Mouse (Mus musculus): Measurements from ENCODE around the gene Sult1b1. TPM values are rescaled to one million over a fixed set of nuclear protein-coding genes. Genes with fewer than 3 reads are reported as not detected.

Sult1b1 gene
- polyA plus RNA-seq (2016; fragmentation: Nextera tagmentation; extraction: Ambion mirVana) = not detected in 2 replicates

- Histone ChIP-seq H3K9ac (no peak within 1 kb of the TSS), H3K9me3 (replicated peaks) (no peaks in the 10 kb centered on the region), H3K36me3 (no peaks in the 10 kb centered on the region), H3K27me3 (replicated peaks) (no peaks in the 10 kb centered on the region), H3K4me1 (replicated peaks) (no peaks in the 10 kb centered on the region), H3K27ac (ENCODE audit: poor library complexity, severe bottlenecking) (no peak within 1 kb of the TSS), H3K4me3 (no peak within 1 kb of the TSS), H3K4me2 (no peak within 1 kb of the TSS)
- no peak for ATAC-seq (ENCODE audit: insufficient number of reproducible peaks, low FRiP score)
- 86% methylated on average over 2 of the region's 2 CpGs for WGBS
Measured at GRCm38 (mm10) chr5:87538111-87538510, at the start of gene Sult1b1. Gene Sult1b1 (minus strand): TSS chr5:87538195.

DNA sequence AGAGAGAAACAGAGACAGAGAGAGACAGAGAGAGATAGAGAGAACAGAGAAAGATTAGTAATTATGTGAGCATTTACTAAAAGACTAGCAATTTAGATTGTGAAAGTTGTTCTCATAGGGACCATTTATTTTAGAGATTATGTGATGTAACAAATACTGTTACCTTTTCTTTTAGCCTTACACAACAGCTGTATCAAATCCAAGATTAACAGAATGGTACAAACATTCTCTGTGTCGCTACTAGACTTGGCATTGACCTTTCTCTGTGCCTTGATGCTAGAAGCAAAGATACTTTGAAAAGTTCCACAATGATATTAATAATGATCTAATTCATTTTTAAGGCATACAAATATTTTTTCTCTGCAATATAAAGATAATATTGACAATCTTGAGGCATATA, 42.4 kb upstream of the Sult1b1 start:
- no peaks in the 10 kb centered on the region for H3K4me1 ChIP-seq (replicated peaks)
- H3K36me3 ChIP-seq = no peaks in the 10 kb centered on the region
- no peaks in the 10 kb centered on the region for H3K9me3 ChIP-seq (replicated peaks)
- no peak overlapping the region for H3K27ac ChIP-seq (ENCODE audit: poor library complexity, severe bottlenecking)
- H3K9ac ChIP-seq = no peak overlapping the region
- no peak overlapping the region for H3K4me3 ChIP-seq
- no peaks in the 10 kb centered on the region for H3K27me3 ChIP-seq (replicated peaks)
- WGBS = 73% methylated on average over 1 of the region's 1 CpGs
- H3K4me2 ChIP-seq = no peak overlapping the region
- ATAC-seq (ENCODE audit: insufficient number of reproducible peaks, low FRiP score) = no peak

DNA sequence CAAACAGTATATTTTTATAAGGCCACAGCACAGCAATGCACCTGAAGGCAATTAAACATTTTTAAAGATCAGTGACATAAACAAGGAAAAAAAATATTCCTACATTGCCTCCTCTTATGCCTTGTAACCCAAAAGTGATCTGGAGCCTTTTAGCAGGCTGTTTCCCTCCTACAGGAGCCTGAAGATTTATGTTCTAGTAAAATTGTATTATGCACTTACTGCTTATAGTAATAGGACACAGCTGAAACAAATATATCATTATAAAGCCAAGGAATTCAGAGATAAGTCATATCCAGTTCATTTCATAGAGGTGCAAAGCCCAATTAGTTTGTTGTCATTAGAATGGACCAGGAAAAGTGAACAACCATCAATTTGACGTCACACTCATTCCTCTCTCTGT, 36.2 kb upstream of the Sult1b1 start:
- ATAC-seq (ENCODE audit: insufficient number of reproducible peaks, low FRiP score) = no peak
- no peaks in the 10 kb centered on the region for H3K9me3 ChIP-seq (replicated peaks)
- no peaks in the 10 kb centered on the region for H3K36me3 ChIP-seq
- WGBS = 65% methylated on average over 1 of the region's 1 CpGs
- H3K4me1 ChIP-seq (replicated peaks) = no peaks in the 10 kb centered on the region
- H3K27me3 ChIP-seq (replicated peaks) = no peaks in the 10 kb centered on the region
- H3K27ac ChIP-seq (ENCODE audit: poor library complexity, severe bottlenecking) = no peak overlapping the region
- H3K4me2 ChIP-seq = no peak overlapping the region
- no peak overlapping the region for H3K9ac ChIP-seq
- no peak overlapping the region for H3K4me3 ChIP-seq

DNA sequence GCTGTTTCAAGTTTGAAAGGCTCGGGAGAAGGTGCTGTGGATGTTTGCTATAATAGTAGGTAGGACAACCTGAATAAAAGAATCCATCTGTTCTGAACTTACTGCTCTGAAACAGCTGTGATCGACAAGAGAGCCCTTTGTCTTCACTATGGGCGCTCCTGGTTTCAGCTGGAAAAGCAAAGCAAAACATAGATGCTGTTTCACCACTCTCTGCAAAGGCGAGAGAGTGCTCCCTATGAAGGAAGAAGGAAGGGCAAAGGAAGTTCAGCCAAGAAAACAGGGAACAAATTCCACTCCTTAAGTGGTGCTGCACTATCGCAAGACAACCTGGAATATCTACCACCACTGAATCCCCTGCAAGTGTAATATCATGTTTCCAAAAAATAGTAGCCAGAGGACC, 35.5 kb upstream of the Sult1b1 start:
- no peak overlapping the region for H3K27ac ChIP-seq (ENCODE audit: poor library complexity, severe bottlenecking)
- no peaks in the 10 kb centered on the region for H3K9me3 ChIP-seq (replicated peaks)
- ATAC-seq (ENCODE audit: insufficient number of reproducible peaks, low FRiP score) = no peak
- H3K4me1 ChIP-seq (replicated peaks) = no peaks in the 10 kb centered on the region
- H3K36me3 ChIP-seq = no peaks in the 10 kb centered on the region
- H3K27me3 ChIP-seq (replicated peaks) = no peaks in the 10 kb centered on the region
- H3K4me2 ChIP-seq = no peak overlapping the region
- WGBS = 55% methylated on average over 5 of the region's 5 CpGs
- H3K4me3 ChIP-seq = no peak overlapping the region
- no peak overlapping the region for H3K9ac ChIP-seq

GRCm38 (mm10) chr5:87572781-87573180, 34.8 kb upstream of the Sult1b1 start:
- Histone ChIP-seq H3K4me3 (no peak overlapping the region), H3K36me3 (no peaks in the 10 kb centered on the region), H3K4me2 (no peak overlapping the region), H3K9ac (no peak overlapping the region), H3K27me3 (replicated peaks) (no peaks in the 10 kb centered on the region), H3K4me1 (replicated peaks) (no peaks in the 10 kb centered on the region), H3K27ac (ENCODE audit: poor library complexity, severe bottlenecking) (no peak overlapping the region), H3K9me3 (replicated peaks) (no peaks in the 10 kb centered on the region)
- WGBS = 74% methylated on average over 6 of the region's 6 CpGs
- no peak for ATAC-seq (ENCODE audit: insufficient number of reproducible peaks, low FRiP score)

DNA sequence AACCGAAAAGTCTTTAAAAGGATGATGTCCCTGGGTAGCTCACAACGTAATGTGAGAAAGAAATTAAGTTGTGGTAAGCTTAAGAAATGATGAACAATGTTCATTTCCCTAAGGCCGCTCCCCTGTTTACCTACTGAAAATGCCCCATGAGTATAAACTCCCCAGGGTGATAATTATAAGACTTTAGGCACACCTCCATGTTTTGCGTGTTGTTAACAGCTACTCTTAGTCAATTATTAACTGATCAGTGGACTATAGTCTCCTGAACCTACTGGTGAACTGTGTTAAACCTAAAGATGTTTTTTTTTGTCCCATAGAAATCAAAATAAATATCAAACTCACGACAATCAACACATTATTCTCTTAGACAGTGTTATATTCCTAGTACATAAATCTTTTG, 30.9 kb upstream of the Sult1b1 start, which contains the start of gene Sult1d1:
Gene Sult1d1, minus strand, starts transcription at position 183 of the 400 bp plus-strand sequence.
- H3K4me1 ChIP-seq (replicated peaks) = no peaks in the 10 kb centered on the region
- no peaks in the 10 kb centered on the region for H3K9me3 ChIP-seq (replicated peaks)
- H3K36me3 ChIP-seq = no peaks in the 10 kb centered on the region
- H3K27ac ChIP-seq (ENCODE audit: poor library complexity, severe bottlenecking) = no peak within 1 kb of the TSS
- no peak within 1 kb of the TSS for H3K4me3 ChIP-seq
- no peak within 1 kb of the TSS for H3K4me2 ChIP-seq
- H3K27me3 ChIP-seq (replicated peaks) = no peaks in the 10 kb centered on the region
- 77% methylated on average over 5 of the region's 5 CpGs for WGBS
- no peak for ATAC-seq (ENCODE audit: insufficient number of reproducible peaks, low FRiP score)
- H3K9ac ChIP-seq = no peak within 1 kb of the TSS

DNA sequence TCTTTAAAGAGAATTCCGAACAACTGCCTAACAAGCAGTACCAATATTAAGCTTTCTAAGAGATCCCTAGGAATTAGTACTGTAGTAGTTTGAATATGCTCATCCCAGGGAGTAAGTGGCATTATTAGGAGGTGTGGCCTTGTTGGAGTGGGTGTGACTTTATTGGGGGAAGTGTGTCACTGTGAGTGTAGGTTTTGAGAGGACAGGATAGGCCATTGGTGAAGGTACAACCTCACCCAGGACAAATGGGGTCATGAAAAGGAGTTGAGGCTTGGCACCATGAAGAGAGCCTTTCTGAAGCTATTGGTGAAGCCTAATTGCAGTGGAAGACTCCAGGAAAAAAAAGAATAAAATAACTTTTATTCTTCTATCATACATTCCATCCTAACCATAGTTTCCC, 29.3 kb upstream of the Sult1b1 start:
- ATAC-seq (ENCODE audit: insufficient number of reproducible peaks, low FRiP score) = no peak
- Histone ChIP-seq H3K4me1 (replicated peaks) (no peaks in the 10 kb centered on the region), H3K36me3 (no peaks in the 10 kb centered on the region), H3K4me2 (no peak overlapping the region), H3K27me3 (replicated peaks) (no peaks in the 10 kb centered on the region), H3K9me3 (replicated peaks) (no peaks in the 10 kb centered on the region), H3K27ac (ENCODE audit: poor library complexity, severe bottlenecking) (no peak overlapping the region), H3K9ac (no peak overlapping the region), H3K4me3 (no peak overlapping the region)
- 71% methylated on average over 1 of the region's 1 CpGs for WGBS

DNA sequence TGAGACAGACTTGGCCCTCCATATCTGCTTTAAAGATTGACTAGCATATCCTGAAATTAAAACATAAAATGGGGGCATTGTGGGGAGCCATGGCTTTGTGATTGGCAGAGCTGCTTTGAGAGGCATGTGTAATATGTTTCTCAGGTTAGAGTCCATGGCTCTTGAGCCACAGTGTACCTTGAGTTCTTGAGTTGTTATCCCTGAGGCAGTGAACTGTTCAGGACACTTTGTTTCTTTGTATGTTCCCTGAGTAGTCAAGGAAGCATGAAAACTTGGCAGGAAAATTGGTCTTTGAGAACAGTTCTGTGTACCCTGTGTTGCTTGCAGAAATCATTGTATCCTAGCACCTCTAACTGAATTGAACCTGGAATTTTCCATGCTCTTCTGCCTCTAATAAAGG, 25.0 kb upstream of the Sult1b1 start:
- Histone ChIP-seq H3K27me3 (replicated peaks) (no peaks in the 10 kb centered on the region), H3K27ac (ENCODE audit: poor library complexity, severe bottlenecking) (no peak overlapping the region), H3K36me3 (no peaks in the 10 kb centered on the region), H3K9me3 (replicated peaks) (no peaks in the 10 kb centered on the region), H3K4me3 (no peak overlapping the region), H3K4me2 (no peak overlapping the region), H3K9ac (no peak overlapping the region), H3K4me1 (replicated peaks) (no peaks in the 10 kb centered on the region)
- no peak for ATAC-seq (ENCODE audit: insufficient number of reproducible peaks, low FRiP score)

DNA sequence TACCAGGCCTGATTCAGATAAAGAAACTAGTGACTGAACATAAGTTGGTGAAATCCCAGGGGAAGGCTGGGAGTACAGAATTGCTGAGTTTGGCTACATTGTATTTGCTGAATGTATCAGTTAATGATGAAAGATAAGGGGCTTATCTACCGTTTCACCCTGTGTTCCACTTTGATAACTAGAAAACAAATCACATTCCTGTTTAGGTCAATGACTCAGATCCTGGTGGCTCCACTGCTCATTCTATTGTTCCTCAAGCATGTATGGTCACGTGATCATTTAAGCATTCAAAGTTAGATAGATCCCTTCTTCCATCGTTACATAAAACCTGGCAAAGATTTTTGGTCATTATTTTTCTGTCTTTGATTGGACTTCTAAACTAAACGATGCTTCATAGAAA, 24.5 kb upstream of the Sult1b1 start:
- Histone ChIP-seq H3K27ac (ENCODE audit: poor library complexity, severe bottlenecking) (no peak overlapping the region), H3K9me3 (replicated peaks) (no peaks in the 10 kb centered on the region), H3K27me3 (replicated peaks) (no peaks in the 10 kb centered on the region), H3K4me1 (replicated peaks) (no peaks in the 10 kb centered on the region), H3K4me2 (no peak overlapping the region), H3K4me3 (no peak overlapping the region), H3K36me3 (no peaks in the 10 kb centered on the region), H3K9ac (no peak overlapping the region)
- no peak for ATAC-seq (ENCODE audit: insufficient number of reproducible peaks, low FRiP score)
- 58% methylated on average over 4 of the region's 4 CpGs for WGBS

GRCm38 (mm10) chr5:87560145-87560544, 22.1 kb upstream of the Sult1b1 start:
- Histone ChIP-seq H3K4me2 (no peak overlapping the region), H3K36me3 (no peaks in the 10 kb centered on the region), H3K9me3 (replicated peaks) (no peaks in the 10 kb centered on the region), H3K4me3 (no peak overlapping the region), H3K27me3 (replicated peaks) (no peaks in the 10 kb centered on the region), H3K9ac (no peak overlapping the region), H3K27ac (ENCODE audit: poor library complexity, severe bottlenecking) (no peak overlapping the region), H3K4me1 (replicated peaks) (no peaks in the 10 kb centered on the region)
- ATAC-seq (ENCODE audit: insufficient number of reproducible peaks, low FRiP score) = no peak
- 65% methylated on average over 5 of the region's 5 CpGs for WGBS

GRCm38 (mm10) chr5:87550935-87551334, 12.9 kb upstream of the Sult1b1 start:
- H3K4me1 ChIP-seq (replicated peaks) = no peaks in the 10 kb centered on the region
- no peak overlapping the region for H3K9ac ChIP-seq
- H3K36me3 ChIP-seq = no peaks in the 10 kb centered on the region
- whole genome bisulfite sequencing = 31% methylated on average over 1 of the region's 1 CpGs
- H3K4me2 ChIP-seq = no peak overlapping the region
- no peak for ATAC-seq (ENCODE audit: insufficient number of reproducible peaks, low FRiP score)
- H3K27me3 ChIP-seq (replicated peaks) = no peaks in the 10 kb centered on the region
- no peak overlapping the region for H3K4me3 ChIP-seq
- no peaks in the 10 kb centered on the region for H3K9me3 ChIP-seq (replicated peaks)
- H3K27ac ChIP-seq (ENCODE audit: poor library complexity, severe bottlenecking) = no peak overlapping the region

DNA sequence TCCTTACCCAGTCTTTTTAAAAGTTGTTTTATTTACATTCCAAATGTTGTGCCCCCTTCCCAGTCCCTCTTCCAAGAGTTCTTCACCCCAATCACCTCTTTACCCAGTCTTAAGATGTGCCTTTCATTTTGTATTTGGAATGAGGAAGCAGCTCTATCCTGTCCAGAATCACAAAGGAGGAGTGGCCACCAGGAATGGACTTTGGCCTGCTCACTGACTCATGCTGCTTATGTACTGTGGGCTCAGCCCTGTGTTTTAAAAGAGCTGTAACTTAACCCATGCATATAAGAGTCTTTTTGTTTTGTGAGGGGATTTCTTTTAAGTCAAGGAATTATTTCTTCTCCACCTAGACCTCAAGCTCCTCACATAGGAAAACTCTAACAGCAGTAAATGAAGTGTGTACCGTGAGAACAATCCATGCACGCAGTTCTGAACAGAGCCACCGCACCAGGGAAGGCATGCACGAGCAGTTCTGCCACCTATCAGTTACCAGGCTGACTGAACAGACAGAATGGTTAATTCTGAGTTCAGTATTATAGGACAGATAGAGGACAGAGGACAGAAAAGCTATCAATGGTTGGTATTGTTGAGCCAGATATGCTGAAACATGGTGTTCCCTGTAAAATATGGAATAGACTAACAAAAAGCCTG, 1.9 kb downstream of the Sult1b1 start:
- H3K27ac ChIP-seq (ENCODE audit: poor library complexity, severe bottlenecking) = no peak overlapping the region
- no peak overlapping the region for H3K9ac ChIP-seq
- 74% methylated on average over 4 of the region's 4 CpGs for WGBS
- no peaks in the 10 kb centered on the region for H3K9me3 ChIP-seq (replicated peaks)
- H3K4me3 ChIP-seq = no peak overlapping the region
- H3K36me3 ChIP-seq = no peaks in the 10 kb centered on the region
- no peak for ATAC-seq (ENCODE audit: insufficient number of reproducible peaks, low FRiP score)
- no peak overlapping the region for H3K4me2 ChIP-seq
- no peaks in the 10 kb centered on the region for H3K27me3 ChIP-seq (replicated peaks)
- no peaks in the 10 kb centered on the region for H3K4me1 ChIP-seq (replicated peaks)
